Mouse (Mus musculus): ENCODE data around the gene Skiv2l.

- no peak for TF ChIP-seq CTCF (conservative IDR thresholded peaks at IDR 0.05; ENCODE audit: insufficient read depth, insufficient read length, low read depth, low read length)
- TF ChIP-seq POLR2A (IDR thresholded peaks at IDR 0.05; ENCODE audit: low read depth, low read length) = no peak
Measured at GRCm38 (mm10) chr17:34811275-34811674, 38.7 kb downstream of the Skiv2l start.

Measured in kidney, adult 2 months (tissue).